Mouse (Mus musculus) lung, adult 2 months (tissue): Measurements from ENCODE around the gene Fam32a.

Source experiments
- CTCF ChIP-seq: fragments of 200-500 bp; IDR thresholded peaks from 2 replicates; pipeline ENCODE4 v1.5.1; 2011; ENCODE audit warnings: mild to moderate bottlenecking, low read length, control low read depth; ENCODE audit not compliant: insufficient read depth
- POLR2A ChIP-seq: fragments of 200-500 bp; IDR thresholded peaks from 2 replicates; pipeline ENCODE4 v1.6.1; 2011; ENCODE audit warnings: low read depth, mild to moderate bottlenecking, control low read depth, low read length, borderline replicate concordance; ENCODE audit errors: extremely low read depth

GRCm38 (mm10) chr8:72270606-72271005, 51.1 kb downstream of the Fam32a start:
- TF ChIP-seq CTCF = no peak
- no peak for TF ChIP-seq POLR2A
